Mouse (Mus musculus) CD4-positive helper T cell, adult 2 months (primary cell): ENCODE data around the gene Pecam1.
"Not testable (repeated sequence)": the region's sequence is repeated elsewhere in the genome, so short reads cannot be mapped to it uniquely, and the experiment has no call there.

Source experiments
- DNase-seq: peaks from one replicate; pipeline ENCODE4 v3.0.0-alpha.2; 2012; ENCODE audit warnings: low read depth, missing footprints, low spot score

Pecam1 gene

GRCm38 (mm10) chr11:106773061-106773460 lies 22.6 kb upstream of the Pecam1 start:
- no peak for DNase-seq

DNA sequence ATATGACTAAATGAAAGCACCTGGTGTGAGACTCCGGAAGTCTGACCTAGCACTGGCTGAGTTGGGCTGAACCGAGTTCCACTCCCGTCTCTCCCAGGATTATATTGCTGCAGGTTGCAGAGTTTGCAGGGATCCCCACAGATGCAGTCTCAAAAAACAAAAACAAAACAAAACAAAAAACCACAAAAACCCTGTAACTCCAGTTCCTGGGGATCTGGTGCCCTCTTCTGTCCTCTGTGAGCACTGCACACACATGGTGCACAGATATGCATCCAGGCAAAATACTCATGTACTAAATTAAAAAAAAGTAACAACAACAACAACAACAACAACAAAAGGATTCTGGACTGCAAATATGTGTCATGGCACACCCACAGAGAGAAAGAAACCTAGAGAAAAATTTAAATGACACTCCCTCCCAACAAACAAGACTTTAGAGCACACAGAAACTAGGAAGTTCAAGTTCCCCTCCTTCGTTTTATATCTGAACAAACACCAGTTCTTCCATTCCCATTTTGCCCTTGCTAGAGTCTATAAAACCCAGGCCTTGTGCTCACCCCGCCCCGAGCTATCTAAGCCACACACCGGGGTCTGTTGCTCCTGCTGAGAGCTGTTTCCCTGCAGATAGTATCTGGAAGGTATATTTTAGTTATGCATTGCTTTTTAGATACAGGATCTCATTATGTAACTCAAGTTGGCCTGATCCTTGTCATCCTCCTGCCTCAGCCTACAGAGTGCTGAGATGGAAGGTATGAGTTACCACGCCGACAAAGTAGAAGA lies 20.0 kb upstream of the Pecam1 start:
- DNase-seq: peak; percentile 74

DNA sequence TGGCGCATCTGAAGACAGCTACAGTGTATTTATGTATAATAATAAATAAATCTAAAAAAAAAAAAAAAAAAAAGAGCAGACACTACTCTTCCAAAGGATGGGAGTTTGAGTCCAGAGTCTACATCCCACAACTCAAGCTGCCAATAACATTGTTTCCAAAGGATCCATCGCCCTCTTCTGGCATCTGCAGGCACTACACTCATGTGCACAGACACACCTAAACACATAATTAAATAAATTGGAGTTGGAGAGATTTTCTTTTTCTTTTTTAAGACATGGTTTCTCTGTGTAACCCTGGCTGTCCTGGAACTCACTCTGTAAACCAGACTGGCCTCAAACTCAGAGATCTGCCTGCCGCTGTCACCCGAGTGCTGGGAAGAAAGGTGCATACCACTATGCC lies 17.1 kb upstream of the Pecam1 start:
- no peak for DNase-seq

DNA sequence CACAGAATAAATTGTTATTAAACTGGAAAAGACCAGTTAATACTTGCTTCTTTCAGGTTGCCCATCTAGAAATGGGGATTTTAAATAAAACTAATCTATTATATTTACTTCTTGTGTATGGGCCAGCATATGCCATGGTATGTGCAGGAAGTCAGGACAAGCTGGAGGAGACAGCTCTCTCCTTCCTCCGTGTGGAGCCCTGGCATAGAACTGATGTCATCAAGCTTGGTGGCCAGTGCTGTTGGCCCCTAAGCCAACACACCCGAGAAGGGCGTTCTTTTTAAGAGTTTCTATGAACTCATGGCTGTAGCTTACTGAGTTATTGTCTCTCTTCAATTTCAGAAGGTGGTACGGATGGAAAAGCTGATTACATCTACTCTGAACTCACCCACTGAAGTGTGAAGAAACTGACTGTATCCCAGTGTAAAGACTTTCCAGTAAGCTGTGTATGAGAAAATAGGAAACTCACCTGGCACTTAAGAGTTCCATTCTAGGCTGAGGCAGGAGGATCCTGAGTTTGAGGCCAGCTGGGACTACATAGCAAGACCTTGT lies 16.3 kb upstream of the Pecam1 start:
- no peak for DNase-seq

GRCm38 (mm10) chr11:106762800-106763185 lies 12.4 kb upstream of the Pecam1 start:
- DNase-seq: no peak

DNA sequence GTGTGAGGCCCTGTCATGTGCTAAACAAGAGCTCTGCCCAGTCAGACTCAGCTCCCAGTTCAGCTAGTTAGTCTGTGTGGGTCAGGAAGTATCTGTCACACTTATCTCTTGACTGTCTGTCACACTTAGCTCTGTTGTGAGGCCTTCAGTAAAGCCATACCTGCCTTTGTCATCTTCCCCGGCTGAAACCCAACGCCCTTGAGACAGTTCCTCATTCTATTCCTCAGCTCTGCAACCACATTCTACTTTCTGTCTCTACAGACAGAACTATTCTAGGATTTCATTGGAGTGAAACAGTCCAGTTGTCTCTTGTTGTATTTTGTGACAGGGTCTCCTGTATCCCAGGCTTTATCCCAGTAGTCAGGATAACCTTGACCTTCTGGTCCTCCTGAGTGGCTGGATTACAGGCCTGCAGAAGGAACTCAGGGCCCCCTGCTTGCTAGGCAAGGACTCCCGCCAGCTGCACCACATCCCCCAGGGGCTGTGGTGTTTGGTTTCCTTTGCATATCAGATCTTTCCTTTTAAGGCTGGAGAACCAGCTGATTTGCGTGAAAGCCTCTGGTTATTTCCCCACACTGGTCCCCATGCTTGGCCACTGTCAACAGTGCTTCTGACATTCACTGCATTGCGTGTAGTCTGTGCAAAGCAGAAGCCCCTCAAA lies 11.8 kb upstream of the Pecam1 start:
- DNase-seq: peak; percentile 72

DNA sequence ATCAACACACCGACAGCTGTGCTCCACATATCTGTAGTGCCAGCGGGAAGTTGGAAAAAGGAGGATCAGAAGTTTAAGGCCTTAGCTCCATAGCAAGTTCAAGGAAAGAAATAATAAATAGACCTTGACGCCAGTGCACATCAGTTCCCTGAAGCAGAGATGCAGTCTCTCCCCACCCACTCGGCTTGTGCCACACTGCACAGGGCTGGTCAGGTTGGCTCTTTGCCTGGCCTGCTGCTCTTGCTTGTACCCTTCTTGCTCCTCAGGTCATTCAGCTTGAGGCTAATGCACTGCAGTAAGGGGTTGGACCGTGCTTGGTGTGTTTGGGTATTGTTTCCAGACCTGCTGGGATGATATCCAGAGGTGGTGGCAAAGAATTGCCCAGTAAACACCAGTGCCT lies 10.1 kb upstream of the Pecam1 start:
- no peak for DNase-seq

DNA sequence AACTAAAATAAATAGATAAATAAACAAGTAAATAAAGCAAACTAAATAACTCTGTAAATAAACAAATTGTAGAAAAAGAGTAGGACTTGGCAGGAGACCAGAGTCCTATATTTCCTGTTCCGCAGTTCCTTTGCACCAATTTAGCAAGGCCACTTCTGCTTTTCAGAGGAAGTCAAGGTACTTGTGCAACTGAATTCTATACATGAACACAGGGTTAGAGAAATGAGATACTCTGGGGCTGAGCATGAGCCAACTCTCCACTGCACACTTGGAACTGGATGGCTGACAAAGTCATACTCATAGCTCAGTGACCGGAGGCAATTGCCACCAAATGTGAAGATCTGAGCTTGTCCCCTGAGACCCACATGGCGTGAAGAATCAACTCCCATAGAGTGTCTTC lies 8.6 kb upstream of the Pecam1 start:
- no peak for DNase-seq

- DNase-seq: no peak
These were observed 5.2 kb upstream of the Pecam1 start for GRCm38 (mm10) chr11:106755583-106755982.

- DNase-seq: no peak
These were observed 2.9 kb upstream of the Pecam1 start for GRCm38 (mm10) chr11:106753314-106753713.

GRCm38 (mm10) chr11:106752103-106752502 lies 1.7 kb upstream of the Pecam1 start:
- DNase-seq: peak; percentile 88

GRCm38 (mm10) chr11:106751039-106752018 lies 901 bp upstream of the Pecam1 start, which contains the start of gene Milr1:
TSS of gene Milr1 (plus strand) at chr11:106751226.
- DNase-seq: peak; percentile 80

DNA sequence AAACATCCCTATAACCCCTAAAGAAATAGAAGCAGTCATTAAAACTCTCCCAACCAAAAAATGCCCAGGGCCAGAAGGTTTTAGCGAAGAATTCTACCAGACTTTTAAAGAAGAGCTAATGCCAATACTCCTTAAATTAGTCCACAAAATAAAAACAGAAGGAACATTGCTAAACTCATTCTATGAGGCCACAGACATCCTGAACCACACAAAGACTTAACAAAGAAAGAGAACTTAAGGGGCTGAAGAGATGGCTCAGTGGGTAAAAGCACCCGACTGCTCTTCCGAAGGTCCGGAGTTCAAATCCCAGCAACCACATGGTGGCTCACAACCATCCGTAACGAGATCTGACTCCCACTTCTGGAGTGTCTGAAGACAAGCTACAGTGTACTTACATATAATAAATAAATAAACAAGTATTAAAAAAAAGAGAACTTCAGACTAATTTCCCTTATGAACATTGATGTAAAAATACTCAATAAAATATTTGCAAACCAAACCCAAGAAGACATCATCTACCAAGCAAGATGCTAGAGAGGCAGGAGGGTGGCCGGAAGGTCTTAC lies 789 bp downstream of the Pecam1 start:
- DNase-seq: not testable (repeated sequence)

GRCm38 (mm10) chr11:106744949-106745348 lies 5.5 kb downstream of the Pecam1 start:
- peak; percentile 49 for DNase-seq

GRCm38 (mm10) chr11:106742388-106742841 lies 8.0 kb downstream of the Pecam1 start:
- peak; percentile 79 for DNase-seq

- no peak for DNase-seq
These were observed 8.6 kb downstream of the Pecam1 start for GRCm38 (mm10) chr11:106741826-106742225.

GRCm38 (mm10) chr11:106741232-106741631 lies 9.2 kb downstream of the Pecam1 start:
- DNase-seq: peak; percentile 71

- not testable (repeated sequence) for DNase-seq
These were observed 9.7 kb downstream of the Pecam1 start for GRCm38 (mm10) chr11:106740724-106741123.

DNA sequence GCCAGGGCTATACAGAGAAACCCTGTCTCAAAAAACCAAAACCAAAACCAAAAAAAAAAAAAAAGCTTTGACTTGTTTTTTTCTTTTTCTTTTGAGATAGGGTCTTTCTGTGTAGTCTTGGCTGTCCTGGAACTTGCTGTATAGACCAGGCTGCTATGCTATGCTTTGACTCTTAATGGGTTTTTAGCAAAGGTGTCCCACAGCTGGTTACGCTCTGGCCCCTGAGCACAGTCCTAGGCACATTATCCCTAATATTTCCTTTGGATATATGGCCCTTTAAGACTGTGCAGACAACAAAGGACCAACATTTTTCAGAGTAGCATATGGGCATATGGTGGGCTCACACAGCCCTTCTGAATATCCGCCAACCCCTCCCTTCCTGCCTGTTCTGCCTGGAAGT lies 11.3 kb downstream of the Pecam1 start:
- DNase-seq: no peak

- DNase-seq: no peak
These were observed 13.2 kb downstream of the Pecam1 start for GRCm38 (mm10) chr11:106737178-106737621.

GRCm38 (mm10) chr11:106736614-106737013 lies 13.8 kb downstream of the Pecam1 start:
- no peak for DNase-seq
